Mouse (Mus musculus) common myeloid progenitor, adult 5-6 weeks (primary cell): ENCODE measurements around the gene Trpm8. TPM values are rescaled to one million over a fixed set of nuclear protein-coding genes. Genes with fewer than 3 reads are reported as not detected.

ENCODE experiments used
- ATAC-seq: replicated peaks from 2 replicates; pipeline ENCODE4 v1.8.0; 2016; ENCODE audit warnings: low read depth, mild to moderate bottlenecking, moderate TSS enrichment, inconsistent platforms; ENCODE audit not compliant: poor library complexity, severe bottlenecking
- total RNA-seq: library from RNA; stranded (forward); fragments of 200-1000, 187-1606 nt; gene quantifications from 2 replicates; pipeline ENCODE4 v1.2.3, GENCODE M21; 2017

The Trpm8 gene
- total RNA-seq, 1 experiment from 2014 or later = not detected

DNA sequence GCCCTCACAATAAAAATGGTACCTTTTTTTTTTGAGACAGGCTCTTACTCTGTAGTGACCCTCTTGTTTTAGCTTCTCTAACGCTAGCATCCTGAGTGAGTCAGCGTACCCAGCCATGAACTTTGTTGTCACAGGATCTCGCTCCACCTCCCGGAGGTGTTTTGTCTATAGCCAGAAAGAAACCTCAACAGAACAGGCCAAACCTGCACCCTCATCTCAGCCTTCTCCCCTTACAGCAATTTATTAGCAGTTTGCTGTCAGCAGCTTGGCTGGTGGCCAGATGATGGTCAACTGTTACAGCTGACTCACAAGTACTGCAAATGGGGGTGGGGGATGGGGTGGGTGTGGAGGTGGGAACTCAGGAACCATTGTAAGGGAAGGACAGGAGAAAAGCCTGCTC lies 15.2 kb upstream of the Trpm8 start:
- ATAC-seq = peak; percentile 6

DNA sequence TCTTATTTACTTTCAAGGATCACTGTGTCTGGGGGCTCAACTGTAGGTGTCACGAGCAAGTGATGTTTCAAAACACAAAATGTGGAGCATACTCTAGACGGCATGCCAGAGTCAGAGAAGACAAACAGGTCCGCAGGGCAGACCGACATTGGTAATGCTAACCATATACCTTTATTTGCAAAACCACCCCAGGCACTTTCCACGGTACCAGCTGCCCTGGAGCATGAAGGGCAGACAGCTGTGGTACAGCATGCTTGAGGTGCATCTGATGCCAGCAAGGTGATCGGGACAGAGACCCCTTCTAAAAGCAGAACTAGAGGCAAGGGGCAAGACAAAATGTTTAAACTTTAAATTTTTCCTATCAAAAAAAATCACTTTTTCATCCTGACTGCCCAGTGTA lies 14.5 kb upstream of the Trpm8 start:
- ATAC-seq = no peak

DNA sequence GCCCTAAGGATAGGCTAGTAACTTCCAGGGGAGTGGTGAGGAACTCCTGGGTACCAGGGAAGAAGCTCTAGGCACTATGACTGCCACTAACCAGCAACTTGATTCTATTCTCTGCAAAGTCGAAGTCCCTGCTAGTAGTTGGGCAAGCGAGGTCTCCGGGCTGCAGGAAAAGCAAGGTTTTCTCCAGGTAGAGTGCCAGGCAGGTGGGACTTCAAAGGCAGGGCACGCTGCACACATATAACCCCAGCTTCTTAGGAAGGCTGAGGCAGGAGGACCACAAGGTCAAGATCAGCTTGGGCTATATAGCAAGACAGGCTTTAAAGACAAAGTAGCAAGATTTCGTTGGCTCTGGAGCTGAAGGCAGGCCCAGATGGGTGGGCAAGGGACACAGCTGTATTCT lies 13.7 kb upstream of the Trpm8 start:
- ATAC-seq = no peak

DNA sequence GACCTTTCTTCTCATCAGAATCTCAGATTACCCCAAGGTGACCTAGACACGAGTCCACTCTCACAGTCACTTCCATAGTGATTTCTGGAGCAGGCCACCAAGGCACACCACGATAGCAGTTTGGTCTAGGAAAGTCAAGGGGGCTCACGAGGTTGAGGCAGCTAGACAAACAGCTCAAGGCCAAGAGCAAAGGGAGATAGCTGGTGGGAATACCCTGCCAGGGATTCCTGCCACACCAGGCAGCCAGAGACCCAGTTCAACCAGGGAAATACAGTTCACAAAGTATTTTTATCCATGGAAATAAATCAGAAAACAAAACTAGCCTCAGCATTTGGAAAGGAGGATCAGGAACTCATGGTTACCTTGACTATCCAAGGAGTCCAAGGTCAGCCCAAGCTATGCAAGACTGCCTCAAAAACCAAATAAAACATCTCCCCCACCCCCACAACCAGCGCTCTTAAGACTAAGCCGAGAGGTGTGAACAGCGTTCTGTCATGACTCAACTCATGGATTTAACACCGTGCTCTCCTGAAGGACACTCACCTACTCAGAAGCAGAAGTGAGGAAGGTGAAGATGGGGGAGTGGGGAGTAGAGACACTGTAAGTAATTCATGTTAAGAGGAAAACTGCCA lies 13.1 kb upstream of the Trpm8 start:
- no peak for ATAC-seq

DNA sequence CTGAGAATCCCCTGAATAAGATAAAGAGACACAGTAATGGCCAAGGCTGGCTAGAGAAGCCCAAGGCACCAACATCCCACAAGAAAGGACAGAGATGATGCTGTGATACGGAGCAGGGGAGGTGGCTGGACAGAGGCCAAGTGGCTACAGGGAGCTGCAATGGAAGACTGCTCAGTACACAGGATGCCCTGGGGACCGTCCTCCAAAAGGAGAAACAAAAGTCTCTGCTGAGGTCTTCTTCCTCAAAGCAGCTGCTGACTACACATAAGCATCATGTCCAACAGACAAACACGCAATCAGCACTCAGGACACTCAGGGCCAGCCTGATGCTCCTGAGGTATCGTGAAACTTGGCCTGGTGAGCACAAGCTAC lies 12.6 kb upstream of the Trpm8 start:
- ATAC-seq = no peak

DNA sequence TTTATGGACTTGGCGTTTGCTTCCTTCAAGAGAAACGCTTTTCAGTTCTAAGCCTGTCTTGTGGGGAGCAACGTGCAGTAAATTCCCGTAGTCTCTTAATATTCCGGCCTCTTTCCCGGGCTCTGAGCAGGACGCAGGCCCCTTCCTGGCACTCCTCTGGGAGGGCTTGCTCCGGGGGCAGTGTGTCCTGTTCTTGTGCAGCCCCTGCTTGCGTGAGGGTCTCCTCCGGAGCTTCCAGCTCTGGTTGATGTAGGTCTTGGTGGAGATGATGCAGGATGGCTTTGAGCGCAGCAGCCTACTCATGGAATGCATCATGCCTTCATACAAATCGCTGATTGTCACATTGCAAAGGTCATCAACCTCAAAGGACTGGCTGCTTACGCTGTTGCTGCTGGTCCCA lies 11.3 kb upstream of the Trpm8 start:
- no peak for ATAC-seq

DNA sequence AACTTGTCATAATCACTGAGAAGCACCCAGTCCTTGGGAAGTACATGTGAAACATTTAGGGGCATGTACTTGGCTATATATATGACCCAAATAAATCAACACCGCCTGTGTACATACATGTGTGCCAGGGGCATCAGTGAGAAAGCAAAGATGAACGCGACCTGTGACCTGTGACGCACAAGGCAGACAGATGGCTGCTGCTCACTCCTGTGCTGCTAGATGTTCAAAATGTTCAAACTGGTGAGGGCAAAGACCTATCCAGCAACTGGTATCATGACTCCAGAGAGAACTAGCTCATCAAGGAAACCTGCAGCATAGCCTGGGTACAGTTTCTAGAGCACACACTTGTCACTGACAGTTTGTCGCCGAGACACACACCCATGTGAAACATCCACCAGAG lies 10.0 kb upstream of the Trpm8 start:
- no peak for ATAC-seq

DNA sequence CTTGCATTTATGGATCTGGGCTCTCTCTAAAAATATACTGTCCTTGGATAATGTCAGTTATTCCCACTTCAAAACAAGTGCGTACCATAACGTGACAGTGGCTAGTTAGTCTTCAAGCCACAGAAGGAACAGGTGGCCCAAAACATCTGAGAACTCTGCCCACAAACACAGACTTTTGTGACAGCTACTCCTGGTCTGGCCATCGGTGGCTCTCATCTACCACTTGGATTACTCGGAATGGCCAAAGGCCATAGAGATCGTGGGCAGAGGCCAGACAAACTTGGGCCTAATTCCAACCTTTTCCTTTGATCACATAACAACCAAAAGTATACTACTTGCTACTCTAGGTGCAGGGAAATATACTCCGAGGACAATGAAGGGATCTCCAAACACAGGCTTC lies 9.4 kb upstream of the Trpm8 start:
- ATAC-seq = no peak

DNA sequence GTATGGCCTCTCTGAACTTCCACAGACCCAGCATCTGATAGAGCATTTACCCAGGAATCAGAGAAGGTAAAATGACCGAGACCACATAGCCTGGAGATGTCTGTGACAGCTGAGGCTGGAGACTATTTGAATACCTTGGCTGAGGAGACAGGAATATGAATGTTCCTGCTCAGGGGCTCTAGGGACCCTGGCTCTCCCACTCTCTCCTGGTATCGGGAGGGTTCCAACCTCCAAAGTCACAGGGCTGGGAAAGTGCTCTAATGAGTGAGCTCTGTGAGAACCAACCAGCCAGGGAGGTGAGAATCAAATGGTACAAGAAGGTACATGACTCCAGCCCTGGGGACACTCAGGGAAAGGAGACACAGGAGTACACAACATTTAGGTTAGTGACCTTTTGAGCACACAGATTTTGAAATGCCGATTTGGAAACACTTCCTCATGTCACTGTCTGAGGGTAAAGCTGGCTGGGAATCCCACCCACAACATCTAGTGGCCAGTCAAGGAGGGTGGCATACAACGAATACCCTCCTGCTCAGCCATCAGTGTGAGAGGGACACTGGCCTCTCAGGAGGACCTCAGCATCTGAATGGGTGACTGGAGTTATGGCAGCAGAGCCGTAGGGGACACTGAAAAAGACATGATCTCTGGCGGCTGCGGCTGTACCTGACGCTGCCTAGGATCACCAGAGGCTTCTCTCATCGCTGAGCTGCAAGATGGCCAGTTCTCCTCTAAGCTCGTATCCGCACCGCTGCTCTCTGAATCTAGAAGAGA lies 7.7 kb upstream of the Trpm8 start:
- no peak for ATAC-seq

DNA sequence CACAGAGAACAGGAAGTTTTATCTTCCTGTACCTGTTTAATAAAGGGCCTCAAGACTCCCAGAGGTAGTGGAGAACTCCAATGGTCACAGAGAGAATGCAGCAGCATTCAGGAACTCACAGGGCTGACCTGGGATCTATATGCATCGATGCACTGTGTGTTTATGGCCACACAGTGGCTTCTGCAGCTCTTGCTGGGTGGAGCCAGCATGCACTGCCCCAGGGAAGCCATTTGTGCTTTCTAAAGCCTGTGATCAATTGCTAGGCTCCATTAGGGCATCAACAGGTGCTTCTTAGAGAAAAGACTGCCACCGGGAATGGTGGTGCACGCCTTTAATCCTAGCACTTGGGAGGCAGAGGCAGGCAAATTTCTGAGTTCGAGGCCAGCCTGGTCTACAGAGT lies 4.6 kb upstream of the Trpm8 start:
- no peak for ATAC-seq

DNA sequence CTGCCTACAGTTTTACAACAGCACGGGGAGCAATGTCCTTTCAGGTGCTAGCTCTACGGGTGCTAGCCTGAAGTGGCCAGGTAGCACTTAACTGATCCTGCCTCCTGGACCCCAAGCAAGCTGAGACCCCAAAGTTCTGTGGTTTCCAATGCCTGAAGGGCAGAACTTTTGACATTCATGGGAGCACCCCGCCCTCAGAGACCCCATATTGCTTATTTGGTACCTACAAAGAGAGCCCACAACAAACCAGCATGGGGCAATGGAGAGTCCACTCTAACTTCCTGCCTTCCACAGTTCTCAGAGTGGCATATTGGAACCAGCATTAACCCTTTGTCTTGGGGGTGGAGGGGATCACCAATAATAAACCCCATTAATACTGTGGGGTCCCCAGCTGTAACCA lies 4.1 kb upstream of the Trpm8 start:
- no peak for ATAC-seq

DNA sequence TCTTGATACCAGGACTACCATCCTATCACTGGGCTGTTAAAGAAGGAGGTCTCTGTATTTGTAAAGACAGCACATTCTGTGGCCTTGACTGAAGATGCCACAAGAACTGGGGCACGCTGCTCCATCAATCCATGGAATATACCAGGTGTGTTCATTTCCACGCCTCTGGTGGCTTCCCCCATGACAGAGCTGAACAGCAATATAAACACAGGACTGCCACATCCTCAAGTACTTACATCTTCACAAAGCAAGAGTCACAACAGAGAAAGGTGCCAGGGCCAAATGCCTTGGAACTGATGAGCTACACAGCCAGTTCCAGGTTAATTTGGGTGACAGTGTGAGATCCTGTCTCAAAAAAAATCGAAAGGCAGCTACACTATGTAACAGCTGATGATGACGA lies 3.6 kb upstream of the Trpm8 start:
- no peak for ATAC-seq

DNA sequence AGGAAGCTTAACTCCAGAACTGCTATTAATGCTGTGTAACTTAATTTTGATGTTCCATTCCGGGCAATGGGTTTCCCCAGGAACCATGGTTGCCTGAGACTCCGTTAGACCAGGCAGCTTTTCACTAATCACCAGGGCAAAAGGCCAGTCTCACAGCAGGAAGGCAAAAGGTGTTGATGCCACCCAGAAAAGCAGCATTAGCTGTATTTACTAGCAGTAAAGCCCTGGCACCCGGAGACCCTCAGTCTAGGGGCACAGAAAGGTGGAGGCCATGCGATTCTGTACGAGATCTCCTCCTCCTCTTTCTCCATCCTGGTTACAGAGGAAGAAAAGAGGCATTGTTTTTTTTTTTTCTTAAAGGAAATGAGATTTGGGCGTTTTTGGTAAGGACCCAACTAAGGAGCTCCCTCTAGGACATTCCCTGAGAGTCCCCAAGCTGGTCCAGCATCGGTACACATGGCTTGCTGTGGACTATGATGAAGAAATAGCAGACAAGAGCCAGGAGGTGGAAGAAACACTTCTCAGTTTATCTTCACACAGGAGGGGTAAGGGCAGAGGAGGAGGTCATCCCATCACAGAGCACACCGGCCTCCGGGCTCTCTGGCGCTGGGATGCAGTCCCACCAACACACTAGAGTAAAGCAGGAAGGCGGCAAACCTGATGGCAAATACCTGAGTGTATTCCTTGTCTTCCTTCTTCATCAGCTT lies 2.9 kb upstream of the Trpm8 start:
- no peak for ATAC-seq

DNA sequence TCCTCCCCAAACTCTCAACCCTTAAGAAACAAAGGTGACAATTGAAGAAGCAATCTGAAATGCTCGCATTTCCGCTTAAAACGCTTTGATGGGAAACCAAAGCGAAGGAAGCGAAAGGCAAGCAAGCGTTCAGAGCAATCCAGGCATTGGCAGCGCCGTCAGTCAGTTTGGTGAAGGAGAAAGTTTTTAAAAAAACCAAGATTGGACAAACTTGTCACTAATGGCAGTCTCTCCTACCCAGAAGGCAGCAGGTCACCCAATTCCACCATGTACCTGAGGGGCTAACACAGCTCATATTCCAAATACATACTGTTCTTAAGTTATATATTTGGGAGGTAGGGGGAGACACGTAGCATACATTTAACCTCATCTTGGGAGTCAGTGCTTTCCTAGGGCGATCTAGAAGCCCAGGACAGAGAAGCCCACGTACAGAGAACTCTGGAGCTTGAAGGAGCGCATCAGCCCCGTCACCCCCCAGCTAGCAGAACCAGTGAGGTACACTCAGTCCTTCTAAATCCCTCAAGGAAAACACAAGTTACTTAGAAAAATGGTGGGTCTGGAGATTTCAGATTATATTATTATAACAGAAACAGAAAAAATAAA lies 2.3 kb upstream of the Trpm8 start:
- ATAC-seq = no peak

DNA sequence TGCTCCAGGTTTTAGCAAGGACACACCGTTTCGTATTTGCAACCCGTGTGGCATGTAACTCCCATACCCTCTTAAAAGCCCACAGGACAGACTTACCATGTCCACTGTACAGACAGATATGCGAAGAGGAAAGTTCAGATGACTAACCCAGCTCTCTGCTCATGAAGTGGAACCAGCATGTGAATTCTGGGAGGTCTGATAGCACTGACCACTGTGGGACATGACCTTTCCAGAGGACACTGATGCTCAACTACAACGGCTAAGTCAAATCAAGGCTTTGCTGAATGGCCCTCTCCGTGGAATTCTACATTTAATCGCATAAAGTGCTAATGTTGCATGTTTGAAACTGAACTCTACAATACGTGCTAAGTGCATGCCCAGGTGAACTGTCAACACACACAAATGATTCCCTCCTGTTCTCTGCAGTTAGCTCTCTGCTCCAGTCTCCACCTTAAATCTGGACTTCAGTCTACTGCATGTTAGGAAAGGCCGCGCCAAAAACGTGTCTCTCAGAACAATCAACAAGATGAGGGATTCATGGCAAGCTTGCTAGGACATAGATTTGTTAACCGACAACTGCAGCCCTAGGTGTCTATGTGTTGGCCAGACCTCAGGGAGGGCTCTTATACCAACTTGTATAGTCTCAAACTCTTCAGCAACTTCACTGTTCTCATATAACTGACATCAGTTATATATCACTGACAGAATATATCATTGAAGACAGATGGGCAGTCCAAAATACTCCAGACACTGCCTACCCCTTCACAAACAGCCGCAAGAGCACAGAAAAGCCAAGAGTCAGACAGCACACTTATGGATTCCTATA lies 1.6 kb upstream of the Trpm8 start:
- ATAC-seq = no peak

DNA sequence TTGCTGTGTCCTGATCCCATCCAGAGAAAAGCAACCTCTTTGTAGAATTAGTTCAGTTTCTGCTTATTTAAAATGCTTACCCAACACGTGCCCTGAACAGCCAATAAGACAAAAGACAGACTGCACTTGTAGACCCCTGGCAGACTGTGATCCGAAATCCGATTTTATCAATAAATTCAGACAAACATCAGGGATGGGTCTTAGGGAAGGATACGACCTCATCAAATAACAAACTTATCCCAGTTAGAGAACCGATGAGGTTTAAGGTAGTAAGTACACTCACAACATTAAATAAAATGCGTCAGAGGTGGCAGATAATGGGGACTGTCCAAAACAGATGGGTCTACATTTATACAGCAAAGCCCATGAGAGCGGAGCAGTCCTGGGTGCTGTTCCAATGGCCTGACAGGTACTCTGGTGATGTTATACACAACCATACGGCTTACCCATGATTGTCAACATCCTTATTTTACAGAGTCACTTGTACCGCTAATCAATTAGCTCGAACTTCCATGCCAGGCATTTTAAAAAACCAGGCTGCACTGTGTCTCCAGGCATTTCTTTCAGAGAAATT lies 850 bp upstream of the Trpm8 start:
- peak; percentile 10 for ATAC-seq

DNA sequence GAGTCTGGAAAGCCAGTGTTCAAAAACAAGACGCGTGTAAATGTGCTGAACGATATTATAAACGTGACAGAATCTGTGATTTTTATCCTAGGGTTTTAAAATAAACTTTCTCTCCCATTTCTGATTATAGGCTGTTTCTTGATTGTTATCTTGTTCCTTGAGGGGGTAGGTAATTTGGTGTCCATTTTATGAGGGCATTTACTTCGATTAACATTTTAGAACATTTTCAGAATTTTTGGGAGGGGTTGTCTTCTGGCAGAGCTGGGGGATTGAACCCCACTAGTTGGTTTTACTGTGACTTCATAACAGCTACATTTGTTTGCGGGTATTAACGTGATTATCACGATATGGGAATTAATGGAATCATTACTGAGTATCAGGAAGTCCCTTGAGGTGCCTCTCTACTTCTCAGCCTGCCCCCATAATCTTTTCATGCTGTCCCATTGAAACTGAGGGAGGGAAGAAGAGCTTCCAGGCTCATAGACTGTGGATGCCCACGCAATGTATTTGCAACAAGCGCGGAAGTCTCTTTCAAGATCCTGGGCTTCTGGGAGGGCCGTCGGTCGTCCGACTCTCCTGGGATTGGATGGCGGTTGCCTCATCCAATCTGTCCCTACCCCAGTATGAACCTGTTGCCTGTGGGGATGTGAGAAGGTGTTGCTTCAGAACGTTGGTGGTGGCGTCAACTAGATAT lies 504 bp downstream of the Trpm8 start:
- ATAC-seq = no peak

DNA sequence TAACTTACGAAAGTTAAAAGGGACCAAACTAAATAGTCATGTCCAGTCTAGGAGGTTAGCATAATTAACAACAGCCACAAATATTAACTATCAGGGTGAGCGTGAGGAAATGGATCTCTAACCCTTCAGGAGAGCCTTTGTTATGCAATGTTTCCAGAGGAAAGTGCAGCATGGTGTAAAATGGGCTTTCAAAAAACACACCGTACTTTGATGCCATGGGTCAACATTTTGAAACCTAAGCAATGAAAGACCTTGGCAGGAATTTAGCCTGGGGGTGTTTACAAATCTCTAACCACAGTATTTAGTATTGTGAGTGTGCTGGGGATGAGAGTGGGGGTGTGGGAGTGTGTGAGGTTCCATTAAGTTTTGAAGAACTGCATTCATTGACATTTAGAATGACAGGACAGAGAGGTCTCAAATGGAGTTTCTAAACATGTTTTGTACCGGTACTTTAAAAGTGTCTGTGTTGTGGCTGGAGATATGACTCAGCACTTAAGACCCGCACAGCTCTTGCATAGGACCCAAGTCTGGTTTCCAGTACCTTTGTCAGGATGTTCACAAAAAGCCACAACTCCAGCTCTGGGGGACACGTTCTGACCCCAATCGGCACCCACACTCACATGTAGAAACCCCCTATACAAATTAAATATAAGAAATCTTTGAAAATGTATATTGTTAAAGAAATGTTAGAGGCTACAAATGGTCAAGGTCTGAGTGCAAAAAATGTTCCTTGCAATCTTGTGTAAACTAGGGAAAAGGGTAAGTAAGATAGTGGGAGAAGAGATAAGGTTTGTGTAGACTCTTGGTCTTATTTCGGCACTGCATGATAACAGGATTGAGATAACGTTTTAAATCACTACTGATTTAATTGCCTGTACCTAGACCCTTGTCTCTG lies 1.9 kb downstream of the Trpm8 start:
- ATAC-seq = no peak
